Mouse (Mus musculus): ENCODE results near the gene Tmprss3.
A peak's percentile ranks its signal among the peaks of the same experiment; 100 is the strongest.

Tmprss3 gene

GRCm38 (mm10) chr17:31195207-31195606 is 3.6 kb downstream of the Tmprss3 start:
- no peak for DNase-seq (ENCODE audit: low spot score in 2 of 2)

GRCm38 (mm10) chr17:31193360-31193759 is 5.4 kb downstream of the Tmprss3 start:
- DNase-seq (ENCODE audit: low spot score in 2 of 2), result no peak

- DNase-seq (ENCODE audit: low spot score in 2 of 2), result no peak
Observed at GRCm38 (mm10) chr17:31192663-31193062, 6.1 kb downstream of the Tmprss3 start.

- no peak for DNase-seq (ENCODE audit: low spot score in 2 of 2)
Observed at GRCm38 (mm10) chr17:31191825-31192224, 7.0 kb downstream of the Tmprss3 start.

GRCm38 (mm10) chr17:31187370-31187769 is 11.4 kb downstream of the Tmprss3 start:
- peak; percentile 46 to 68 for DNase-seq (ENCODE audit: low spot score in 2 of 2)

GRCm38 (mm10) chr17:31184269-31184990 is 14.3 kb downstream of the Tmprss3 start:
- DNase-seq (ENCODE audit: low spot score in 2 of 2), result peak; percentile 61 to 63

- peak; percentile 25 to 36 for DNase-seq (ENCODE audit: low spot score in 2 of 2)
Observed at GRCm38 (mm10) chr17:31183180-31183974, 15.4 kb downstream of the Tmprss3 start.

GRCm38 (mm10) chr17:31181490-31181889 is 17.3 kb downstream of the Tmprss3 start:
- DNase-seq (ENCODE audit: low spot score in 2 of 2), result no peak

GRCm38 (mm10) chr17:31176321-31176720 is 22.5 kb downstream of the Tmprss3 start:
- no peak for DNase-seq (ENCODE audit: low spot score in 2 of 2)

GRCm38 (mm10) chr17:31169796-31170195 is 29.0 kb downstream of the Tmprss3 start:
- DNase-seq (ENCODE audit: low spot score in 2 of 2), result no peak

GRCm38 (mm10) chr17:31165127-31165526 is 33.6 kb downstream of the Tmprss3 start, which contains the start of gene Tff1:
TSS of gene Tff1 (minus strand) at chr17:31165277.
- no peak for DNase-seq (ENCODE audit: low spot score in 2 of 2)

GRCm38 (mm10) chr17:31163821-31164220 is 35.0 kb downstream of the Tmprss3 start:
- no peak for DNase-seq (ENCODE audit: low spot score in 2 of 2)

- DNase-seq (ENCODE audit: low spot score in 2 of 2), result no peak
Observed at GRCm38 (mm10) chr17:31162607-31163006, 36.2 kb downstream of the Tmprss3 start.

GRCm38 (mm10) chr17:31160291-31160690 is 38.5 kb downstream of the Tmprss3 start:
- no peak for DNase-seq (ENCODE audit: low spot score in 2 of 2)

- no peak for DNase-seq (ENCODE audit: low spot score in 2 of 2)
Observed at GRCm38 (mm10) chr17:31157921-31158320, 40.9 kb downstream of the Tmprss3 start.

GRCm38 (mm10) chr17:31153785-31154184 is 45.0 kb downstream of the Tmprss3 start:
- no peak for DNase-seq (ENCODE audit: low spot score in 2 of 2)

GRCm38 (mm10) chr17:31152966-31153499 is 45.7 kb downstream of the Tmprss3 start:
- DNase-seq (ENCODE audit: low spot score in 2 of 2), result no peak

GRCm38 (mm10) chr17:31152512-31152911 is 46.3 kb downstream of the Tmprss3 start:
- DNase-seq (ENCODE audit: low spot score in 2 of 2), result no peak

GRCm38 (mm10) chr17:31145998-31146397 is 52.8 kb downstream of the Tmprss3 start:
- DNase-seq (ENCODE audit: low spot score in 2 of 2), result no peak

GRCm38 (mm10) chr17:31144040-31145037 is 54.4 kb downstream of the Tmprss3 start, which contains the start of gene Tff2:
TSS of gene Tff2 (minus strand) at chr17:31144282.
- DNase-seq (ENCODE audit: low spot score in 2 of 2), result no peak

GRCm38 (mm10) chr17:31142116-31142515 is 56.7 kb downstream of the Tmprss3 start:
- DNase-seq (ENCODE audit: low spot score in 2 of 2), result no peak

Data from urinary bladder, adult 18-20 months (tissue).